Mouse (Mus musculus) C2C12 (cell line): ENCODE results near the gene Tnfaip2. TPM values are rescaled to one million over a fixed set of nuclear protein-coding genes. Genes with fewer than 3 reads are reported as not detected.
A peak's percentile ranks its signal among the peaks of the same experiment; 100 is the strongest.

Experiments
- H3K27me3 ChIP-seq: one replicate; pipeline ENCODE4 v1.6.1; 2011; ENCODE audit not compliant: control insufficient read depth, insufficient read depth, insufficient read length
- H3K36me3 ChIP-seq: one replicate; pipeline ENCODE4 v1.6.1; 2011; ENCODE audit not compliant: control insufficient read depth, insufficient read depth
- H3K4me3 ChIP-seq: one replicate; pipeline ENCODE4 v1.5.1; 2011; ENCODE audit warnings: mild to moderate bottlenecking, control low read depth; ENCODE audit not compliant: poor library complexity, insufficient read depth, severe bottlenecking
- H3K79me2 ChIP-seq: one replicate; pipeline ENCODE4 v1.6.1; 2011; ENCODE audit not compliant: control insufficient read depth, insufficient read depth
- H3K79me3 ChIP-seq: one replicate; pipeline ENCODE4 v1.6.1; 2011; ENCODE audit warnings: low read depth, control low read depth
- H3ac ChIP-seq: one replicate; pipeline ENCODE3; 2011; ENCODE audit warnings: low read depth; ENCODE audit not compliant: control insufficient read depth, insufficient read length
- CEBPB ChIP-seq: IDR thresholded peaks from one replicate; pipeline ENCODE4 v1.6.1; 2011; ENCODE audit warnings: low read depth, mild to moderate bottlenecking, control low read depth, moderate library complexity
- CTCF ChIP-seq: IDR thresholded peaks from one replicate; pipeline ENCODE4 v1.5.1; 2011; ENCODE audit not compliant: control insufficient read depth, insufficient read depth, insufficient read length
- FOSL1 ChIP-seq: IDR thresholded peaks from one replicate; pipeline ENCODE4 v1.8.0; 2011; ENCODE audit warnings: mild to moderate bottlenecking, low read length; ENCODE audit not compliant: poor library complexity, insufficient read depth, severe bottlenecking
- MAX ChIP-seq: IDR thresholded peaks from one replicate; pipeline ENCODE4 v1.6.1; 2011; ENCODE audit warnings: mild to moderate bottlenecking, control low read depth
- MYOD1 ChIP-seq: IDR thresholded peaks from one replicate; pipeline ENCODE4 v1.6.1; 2011; ENCODE audit warnings: low read depth; ENCODE audit not compliant: control insufficient read depth, insufficient read length
- MYOG ChIP-seq: IDR thresholded peaks from one replicate; pipeline ENCODE4 v1.6.1; 2011; ENCODE audit not compliant: control insufficient read depth, insufficient read length; ENCODE audit errors: extremely low read depth
- USF1 ChIP-seq: IDR thresholded peaks from one replicate; pipeline ENCODE4 v1.6.1; 2011; ENCODE audit warnings: low read depth, mild to moderate bottlenecking, control low read depth, moderate library complexity
- polyA plus RNA-seq: library from polyadenylated mRNA; unstranded; fragments of >200 nt; fragmentation: generic; extraction: Trizol; gene quantifications from one replicate; pipeline ENCODE4 v1.2.1, GENCODE M21; 2012; ENCODE audit warnings: missing spikeins

Gene Tnfaip2
- polyA plus RNA-seq, 1 experiment: 119 TPM

GRCm38 (mm10) chr12:111425258-111425657, 17.0 kb upstream of the Tnfaip2 start:
- Histone ChIP-seq H3K27me3 (no peaks in the 10 kb centered on the region), H3ac (no peak overlapping the region), H3K79me2 (peaks cover 19% of the 10 kb centered on the region), H3K36me3 (no peaks in the 10 kb centered on the region), H3K79me3 (peaks cover 6% of the 10 kb centered on the region), H3K4me3 (no peak overlapping the region)
- TF ChIP-seq CEBPB: no peak
- TF ChIP-seq MYOD1: no peak
- no peak for TF ChIP-seq FOSL1
- no peak for TF ChIP-seq MYOG
- TF ChIP-seq MAX: peak; percentile 11
- no peak for TF ChIP-seq USF1
- TF ChIP-seq CTCF: peak; percentile 90

- H3K79me2 ChIP-seq: peaks cover 21% of the 10 kb centered on the region
- peak overlapping the region; percentile 46 for H3ac ChIP-seq
- TF ChIP-seq MAX (peak; percentile 60), FOSL1 (no peak), CTCF (peak; percentile 97)
- H3K36me3 ChIP-seq: no peaks in the 10 kb centered on the region
- H3K27me3 ChIP-seq: no peaks in the 10 kb centered on the region
- H3K79me3 ChIP-seq: peaks cover 6% of the 10 kb centered on the region
- H3K4me3 ChIP-seq: no peak overlapping the region
Observed at GRCm38 (mm10) chr12:111425789-111426460, 16.3 kb upstream of the Tnfaip2 start.

- TF ChIP-seq USF1: no peak
- no peak for TF ChIP-seq MYOG
- TF ChIP-seq FOSL1: no peak
- TF ChIP-seq MYOD1: no peak
- TF ChIP-seq MAX: no peak
- Histone ChIP-seq H3K79me3 (peaks cover 6% of the 10 kb centered on the region), H3K79me2 (peaks cover 34% of the 10 kb centered on the region), H3ac (no peak overlapping the region), H3K36me3 (no peaks in the 10 kb centered on the region), H3K27me3 (no peaks in the 10 kb centered on the region), H3K4me3 (no peak overlapping the region)
Observed at GRCm38 (mm10) chr12:111427438-111428113, 14.7 kb upstream of the Tnfaip2 start.

DNA sequence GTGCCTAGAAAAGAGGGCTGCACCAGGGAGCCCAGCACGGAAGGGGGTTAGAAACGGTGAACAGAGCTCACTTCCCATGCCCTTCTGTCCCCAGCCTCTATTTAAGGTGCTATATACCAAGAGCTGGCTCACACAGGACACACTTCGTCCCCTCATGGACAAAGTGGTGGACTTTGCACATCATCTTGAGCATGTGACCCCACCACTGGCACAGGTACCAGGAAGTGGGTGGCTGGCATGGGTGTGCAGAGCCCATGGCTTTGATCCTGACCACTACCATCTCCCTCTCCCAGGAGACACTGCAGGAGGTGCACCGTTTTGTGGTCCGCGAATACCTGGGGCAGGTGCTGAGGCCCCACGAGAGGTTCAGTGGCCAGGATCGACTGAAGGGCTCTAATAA, 13.9 kb upstream of the Tnfaip2 start:
- Histone ChIP-seq H3K79me2 (peaks cover 34% of the 10 kb centered on the region), H3K79me3 (peaks cover 6% of the 10 kb centered on the region), H3K27me3 (no peaks in the 10 kb centered on the region), H3K36me3 (no peaks in the 10 kb centered on the region), H3ac (peak overlapping the region; percentile 10), H3K4me3 (no peak overlapping the region)
- TF ChIP-seq CEBPB (no peak), MYOD1 (no peak), USF1 (peak; percentile 13)

- Histone ChIP-seq H3K36me3 (no peaks in the 10 kb centered on the region), H3K79me2 (peaks cover 34% of the 10 kb centered on the region)
- no peak for TF ChIP-seq FOSL1
- TF ChIP-seq MAX: peak; percentile 78
Observed at GRCm38 (mm10) chr12:111428961-111429911, 13.0 kb upstream of the Tnfaip2 start.

More at GRCm38 (mm10) chr12:111428961-111429911, 13.0 kb upstream of the Tnfaip2 start:
- Histone ChIP-seq H3K27me3 (no peaks in the 10 kb centered on the region), H3ac (peak overlapping the region; percentile 94), H3K79me3 (peaks cover 6% of the 10 kb centered on the region), H3K4me3 (peak overlapping the region; percentile 51)
